Mouse (Mus musculus) stomach, postnatal 0 days (tissue): ENCODE results near the gene Abr.

Source experiments
- CTCF ChIP-seq: IDR thresholded peaks from 2 replicates; pipeline ENCODE4 v1.5.1; 2016; ENCODE audit warnings: antibody characterized with exemption, low read depth, mild to moderate bottlenecking, moderate library complexity
- EP300 ChIP-seq: optimal IDR thresholded peaks from 2 replicates; pipeline ENCODE3; 2016; ENCODE audit warnings: antibody characterized with exemption

DNA sequence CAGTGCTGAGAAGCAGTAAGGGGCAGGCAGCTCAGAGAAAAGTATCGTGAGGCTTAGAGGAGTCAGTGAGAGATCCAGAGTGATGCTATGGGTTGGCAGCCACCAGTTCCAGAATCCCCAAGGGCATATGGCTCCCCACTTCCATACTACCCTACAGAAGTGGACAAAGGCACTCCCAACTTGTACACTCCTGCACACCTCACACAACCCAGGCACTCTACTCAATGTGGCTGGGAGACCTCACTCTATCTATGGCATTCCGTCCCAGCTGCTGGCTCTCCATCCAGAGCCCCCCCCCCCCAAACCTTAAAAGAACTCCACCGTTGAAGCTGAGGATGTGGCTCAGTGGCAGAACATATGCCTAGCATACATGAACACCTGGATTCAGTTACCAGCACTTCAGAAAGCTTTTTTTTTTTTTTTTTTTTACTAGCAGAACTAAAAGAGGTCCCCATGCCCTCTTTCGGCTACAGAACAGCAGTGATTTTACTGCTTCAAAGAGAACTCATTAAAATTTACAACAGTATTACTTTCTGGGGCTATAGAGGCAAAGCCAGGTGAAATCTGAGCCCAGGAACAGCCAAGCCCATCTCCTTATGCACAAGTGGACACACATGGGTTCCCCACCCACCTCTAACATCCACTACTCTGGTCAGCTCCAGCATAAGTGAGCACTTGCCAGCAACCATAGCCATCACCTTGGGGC is 96.3 kb downstream of the Abr start:
- TF ChIP-seq EP300 (no peak), CTCF (no peak)
